Mouse (Mus musculus) intestine, embryonic 15.5 days (tissue): ENCODE results near the gene S100b. TPM values are rescaled to one million over a fixed set of nuclear protein-coding genes. Genes with fewer than 3 reads are reported as not detected.

Source experiments
- ATAC-seq: fragments of 200-750 bp; cut with Nextera tagmentation; 2 replicates; pipeline ENCODE4 v1.8.0; 2017; ENCODE audit warnings: moderate TSS enrichment, moderate library complexity
- H3K27ac ChIP-seq: fragments of 300-500 bp; sonication (generic); 2 replicates; pipeline ENCODE4 v1.5.1; 2015; ENCODE audit warnings: mild to moderate bottlenecking, inconsistent platforms
- H3K27me3 ChIP-seq: fragments of 300-500 bp; sonication (generic); replicated peaks from 2 replicates; pipeline ENCODE4 v1.6.1; 2015; ENCODE audit warnings: inconsistent platforms
- H3K36me3 ChIP-seq: fragments of 300-500 bp; sonication (generic); 2 replicates; pipeline ENCODE4 v1.6.1; 2015; ENCODE audit warnings: inconsistent platforms
- H3K4me1 ChIP-seq: fragments of 300-500 bp; sonication (generic); replicated peaks from 2 replicates; pipeline ENCODE4 v1.6.1; 2015; ENCODE audit warnings: inconsistent platforms
- H3K4me2 ChIP-seq: fragments of 300-500 bp; sonication (generic); replicated peaks from 2 replicates; pipeline ENCODE4 v1.6.1; 2015; ENCODE audit warnings: mild to moderate bottlenecking, inconsistent platforms
- H3K4me3 ChIP-seq: fragments of 300-500 bp; sonication (generic); replicated peaks from 2 replicates; pipeline ENCODE4 v1.5.1; 2015; ENCODE audit warnings: inconsistent platforms
- H3K9ac ChIP-seq: fragments of 300-500 bp; sonication (generic); 2 replicates; pipeline ENCODE4 v1.6.1; 2015; ENCODE audit warnings: inconsistent platforms
- H3K9me3 ChIP-seq: fragments of 300-500 bp; sonication (generic); 2 replicates; pipeline ENCODE4 v1.6.1; 2016; ENCODE audit warnings: inconsistent platforms
- WGBS: fragments of 180-500 bp; shearing (Covaris S2); methylation state at CpG from one replicate; pipeline ENCODE4 v1.1.7; 2015; 5-methylcytosine and 5-hydroxymethylcytosine counted together
- polyA plus RNA-seq: library from polyadenylated mRNA; unstranded; fragments of >200 nt; fragmentation: Nextera tagmentation; extraction: Ambion mirVana; gene quantifications from 2 replicates; pipeline ENCODE4 v1.2.1, GENCODE M21; 2015

S100b gene
- polyA plus RNA-seq, 1 experiment from 2014 or later: 2.2 TPM

DNA sequence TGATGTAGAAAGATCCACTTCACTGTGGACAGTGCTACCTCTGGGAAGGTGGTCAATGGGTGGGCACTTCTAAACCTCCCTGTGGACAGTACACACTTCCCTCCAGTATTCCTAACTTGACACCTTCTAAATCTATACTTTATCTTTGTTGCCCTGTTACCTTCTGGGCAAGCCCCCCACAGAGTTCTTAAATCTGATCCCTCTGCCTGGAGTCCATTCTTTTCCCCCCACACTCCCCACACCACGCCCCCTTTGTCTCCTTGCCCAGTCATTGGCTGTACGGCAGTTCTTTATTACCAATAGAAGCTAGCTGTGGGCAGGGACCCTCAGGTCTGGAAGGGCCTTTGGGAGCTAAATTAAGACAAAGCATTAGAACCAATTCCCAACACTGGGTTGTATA, 8.5 kb upstream of the S100b start:
- no peaks in the 10 kb centered on the region for H3K36me3 ChIP-seq
- H3K9ac ChIP-seq: no peak overlapping the region
- 86% methylated on average over 2 of the region's 2 CpGs for WGBS
- no peaks in the 10 kb centered on the region for H3K27me3 ChIP-seq
- no peaks in the 10 kb centered on the region for H3K9me3 ChIP-seq
- no peaks in the 10 kb centered on the region for H3K4me1 ChIP-seq
- no peak overlapping the region for H3K4me2 ChIP-seq
- no peak overlapping the region for H3K4me3 ChIP-seq
- no peak overlapping the region for H3K27ac ChIP-seq
- no peak for ATAC-seq

- no peaks in the 10 kb centered on the region for H3K36me3 ChIP-seq
- H3K9ac ChIP-seq: no peak overlapping the region
- H3K27ac ChIP-seq: no peak overlapping the region
- H3K4me3 ChIP-seq: no peak overlapping the region
- no peaks in the 10 kb centered on the region for H3K27me3 ChIP-seq
- no peak for ATAC-seq
- H3K4me1 ChIP-seq: no peaks in the 10 kb centered on the region
- H3K4me2 ChIP-seq: no peak overlapping the region
- H3K9me3 ChIP-seq: no peaks in the 10 kb centered on the region
- 35% methylated on average over 4 of the region's 4 CpGs for WGBS
Measured at GRCm38 (mm10) chr10:76246601-76247000, 7.1 kb upstream of the S100b start.

DNA sequence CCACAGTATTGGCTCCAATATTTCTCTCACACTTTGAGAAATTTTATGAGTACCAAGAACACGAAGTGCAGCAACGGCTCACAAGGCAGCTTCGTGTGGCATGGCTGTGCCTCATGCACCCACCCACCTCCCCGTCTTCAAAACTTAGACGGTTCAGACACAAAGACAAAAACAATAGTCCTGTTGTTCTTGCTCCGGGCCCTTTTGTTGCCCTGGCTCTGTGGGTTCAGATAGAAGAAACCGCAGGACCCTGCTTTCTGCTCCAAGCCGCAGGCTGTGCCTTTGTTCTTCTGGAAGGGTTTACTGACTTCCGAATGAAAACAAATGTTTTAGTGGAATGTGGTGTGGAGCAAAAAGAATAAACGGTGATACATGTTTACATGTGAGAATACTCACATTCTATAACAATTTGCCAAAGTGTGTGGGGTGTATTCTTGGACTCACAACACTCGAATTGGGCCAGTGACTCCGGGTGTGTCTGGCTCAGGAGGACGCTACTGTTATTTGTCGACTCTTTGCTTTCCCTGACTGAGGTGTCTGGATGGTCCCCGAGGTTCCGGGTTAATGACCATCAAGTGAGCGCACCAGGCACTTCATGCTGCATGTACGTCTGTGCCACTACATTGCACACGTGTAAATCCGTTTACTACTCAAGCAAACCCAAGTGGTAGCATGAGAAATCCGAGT, 5.5 kb upstream of the S100b start:
- H3K9ac ChIP-seq: no peak overlapping the region
- H3K4me3 ChIP-seq: no peak overlapping the region
- ATAC-seq: no peak
- no peaks in the 10 kb centered on the region for H3K9me3 ChIP-seq
- no peaks in the 10 kb centered on the region for H3K36me3 ChIP-seq
- H3K27ac ChIP-seq: no peak overlapping the region
- peaks cover under 1% of the 10 kb centered on the region; the same call in 1 of the 2 replicates for H3K4me1 ChIP-seq
- H3K4me2 ChIP-seq: no peak overlapping the region
- 69% methylated on average over 21 of the region's 21 CpGs for WGBS
- H3K27me3 ChIP-seq: no peaks in the 10 kb centered on the region

DNA sequence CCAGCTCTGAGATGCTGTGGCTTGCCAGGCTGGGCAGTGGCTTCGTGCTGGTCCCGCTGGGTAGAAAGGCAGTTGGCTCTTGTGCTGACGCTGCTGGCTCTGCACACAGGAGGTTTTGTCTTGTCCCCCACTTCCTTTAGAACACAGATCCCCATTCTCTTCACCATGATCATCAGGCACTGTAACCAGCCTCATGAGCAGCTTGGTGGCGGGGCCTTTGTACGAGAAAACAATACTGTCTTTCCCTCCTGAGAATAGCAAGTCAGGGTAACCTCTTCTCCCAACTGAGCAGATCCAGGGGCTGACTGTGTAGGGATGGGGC, 5.0 kb upstream of the S100b start:
- Histone ChIP-seq H3K4me1 (peaks cover 4% of the 10 kb centered on the region), H3K9me3 (no peaks in the 10 kb centered on the region), H3K4me2 (no peak overlapping the region), H3K27me3 (no peaks in the 10 kb centered on the region), H3K36me3 (no peaks in the 10 kb centered on the region), H3K27ac (no peak overlapping the region), H3K9ac (no peak overlapping the region), H3K4me3 (no peak overlapping the region)
- WGBS: 83% methylated on average over 5 of the region's 5 CpGs
- no peak for ATAC-seq

DNA sequence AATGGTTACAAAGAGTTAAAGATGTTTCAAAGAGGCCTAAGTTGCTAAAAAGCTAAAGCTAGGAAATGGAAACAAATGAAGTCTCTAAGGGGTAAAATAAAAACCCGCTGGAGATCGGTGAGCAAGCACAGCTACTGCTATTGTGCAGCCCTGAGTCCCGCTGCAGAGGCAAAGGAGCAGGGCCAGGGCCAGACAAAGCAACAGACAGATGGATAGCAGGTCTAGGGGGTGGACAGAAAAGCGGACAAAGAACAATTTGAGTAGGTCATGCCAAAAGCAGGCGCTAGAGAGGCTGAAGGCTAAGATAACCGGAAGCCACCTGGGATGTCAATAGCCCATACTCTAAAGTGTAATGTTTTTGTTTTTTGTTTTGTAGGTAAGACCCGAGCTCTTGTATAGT, 2.8 kb upstream of the S100b start:
- Histone ChIP-seq H3K4me2 (no peak overlapping the region), H3K4me3 (no peak overlapping the region), H3K36me3 (no peaks in the 10 kb centered on the region), H3K27me3 (no peaks in the 10 kb centered on the region), H3K9ac (no peak overlapping the region), H3K27ac (no peak overlapping the region), H3K4me1 (peaks cover 4% of the 10 kb centered on the region), H3K9me3 (no peaks in the 10 kb centered on the region)
- WGBS: 79% methylated on average over 7 of the region's 7 CpGs
- no peak for ATAC-seq

DNA sequence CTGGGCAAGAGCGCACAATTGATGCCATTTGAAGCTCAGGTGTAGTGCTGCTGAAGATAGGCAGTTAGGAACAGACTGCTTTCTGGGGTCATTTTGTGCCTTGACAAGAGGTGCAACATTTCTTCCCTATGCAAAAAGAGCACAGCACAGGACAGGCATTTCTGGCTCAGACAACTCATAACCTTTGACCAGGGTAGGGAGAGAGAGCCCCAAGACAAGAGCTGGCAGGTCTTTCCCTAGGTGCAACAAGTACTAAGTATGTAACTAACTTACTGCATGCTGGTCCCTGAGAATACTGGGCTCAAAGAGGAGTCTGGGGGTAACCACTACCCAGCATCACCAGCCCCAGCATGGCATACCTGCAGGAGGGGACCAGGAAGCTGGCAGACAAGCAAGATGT, 574 bp upstream of the S100b start:
- Histone ChIP-seq H3K27ac (no peak overlapping the region), H3K36me3 (no peaks in the 10 kb centered on the region), H3K27me3 (no peaks in the 10 kb centered on the region), H3K4me3 (no peak overlapping the region), H3K4me1 (peaks cover 4% of the 10 kb centered on the region), H3K9ac (no peak overlapping the region), H3K9me3 (no peaks in the 10 kb centered on the region), H3K4me2 (0 out of 2 replicates have a peak overlapping the region, but pooled peaks have one; percentile 14)
- WGBS: 97% methylated on average over 1 of the region's 1 CpGs
- ATAC-seq: peak; percentile 68; the same call in 1 of the 2 replicates

- no peak overlapping the region for H3K27ac ChIP-seq
- no peak overlapping the region for H3K4me3 ChIP-seq
- WGBS: 72% methylated on average over 6 of the region's 6 CpGs
- no peaks in the 10 kb centered on the region for H3K36me3 ChIP-seq
- peaks cover 4% of the 10 kb centered on the region for H3K4me1 ChIP-seq
- H3K4me2 ChIP-seq: no peak overlapping the region
- H3K9ac ChIP-seq: no peak overlapping the region
- H3K9me3 ChIP-seq: no peaks in the 10 kb centered on the region
- no peak for ATAC-seq
- H3K27me3 ChIP-seq: no peaks in the 10 kb centered on the region
Measured at GRCm38 (mm10) chr10:76255617-76256016, 2.0 kb downstream of the S100b start.

DNA sequence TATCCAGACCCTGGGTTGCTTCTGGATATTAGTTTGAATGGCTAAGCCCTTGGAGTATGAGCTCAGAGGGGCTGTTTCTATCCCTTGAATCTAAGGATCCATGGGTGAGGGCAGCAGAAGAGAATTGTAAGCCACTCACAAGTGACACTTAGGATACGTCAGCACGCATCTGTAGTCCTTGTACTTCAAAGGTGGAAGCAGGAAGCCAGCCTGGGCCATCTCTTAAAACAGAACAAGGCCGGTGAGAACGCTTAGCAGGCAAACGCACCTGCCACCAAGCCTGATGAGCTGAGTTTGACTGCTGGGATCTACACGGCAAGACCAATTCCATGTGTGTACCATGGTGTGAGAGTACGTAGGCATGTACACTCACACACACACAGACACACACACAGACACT, 3.6 kb downstream of the S100b start:
- Histone ChIP-seq H3K4me3 (no peak overlapping the region), H3K27me3 (no peaks in the 10 kb centered on the region), H3K4me1 (peaks cover 4% of the 10 kb centered on the region), H3K9me3 (no peaks in the 10 kb centered on the region), H3K27ac (no peak overlapping the region), H3K36me3 (no peaks in the 10 kb centered on the region; the same call in 1 of the 2 replicates), H3K4me2 (no peak overlapping the region), H3K9ac (no peak overlapping the region)
- no peak for ATAC-seq
- WGBS: 89% methylated on average over 7 of the region's 7 CpGs

DNA sequence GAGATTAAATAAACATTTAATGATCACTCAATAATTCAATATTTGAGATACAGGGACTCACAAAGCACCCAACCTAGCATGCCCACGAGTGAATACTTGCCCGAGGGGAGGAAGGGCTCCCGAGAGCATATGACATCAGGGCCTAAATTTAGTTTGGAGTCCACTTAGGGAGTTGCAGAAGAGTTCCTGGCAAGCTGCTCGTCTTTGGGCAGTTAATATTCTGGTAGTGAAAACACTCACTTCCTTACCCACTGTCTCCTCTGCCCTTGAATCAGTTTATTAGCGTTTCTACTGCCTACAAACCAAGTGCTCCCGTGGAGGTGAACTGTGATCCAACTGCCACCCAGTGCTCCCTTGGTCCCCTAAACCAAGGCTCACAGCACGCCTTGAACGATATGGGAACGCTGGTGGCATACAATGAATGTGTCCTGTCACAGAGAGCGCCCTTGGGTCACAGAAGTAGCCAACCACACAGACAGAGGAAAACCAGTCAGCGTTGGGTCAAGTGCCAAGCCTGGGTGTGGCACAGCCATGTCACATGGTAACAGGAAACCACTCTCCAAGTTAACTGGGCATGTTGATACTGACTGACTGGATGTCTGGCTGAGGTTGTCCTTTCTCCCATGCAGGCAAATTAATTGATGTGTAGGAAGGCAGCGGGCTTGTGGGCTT, 4.2 kb downstream of the S100b start:
- Histone ChIP-seq H3K4me1 (peaks cover 4% of the 10 kb centered on the region), H3K9me3 (no peaks in the 10 kb centered on the region), H3K27ac (no peak overlapping the region), H3K36me3 (no peaks in the 10 kb centered on the region; the same call in 1 of the 2 replicates), H3K27me3 (no peaks in the 10 kb centered on the region), H3K9ac (no peak overlapping the region), H3K4me3 (no peak overlapping the region), H3K4me2 (no peak overlapping the region)
- ATAC-seq: no peak
- WGBS: 70% methylated on average over 12 of the region's 12 CpGs

DNA sequence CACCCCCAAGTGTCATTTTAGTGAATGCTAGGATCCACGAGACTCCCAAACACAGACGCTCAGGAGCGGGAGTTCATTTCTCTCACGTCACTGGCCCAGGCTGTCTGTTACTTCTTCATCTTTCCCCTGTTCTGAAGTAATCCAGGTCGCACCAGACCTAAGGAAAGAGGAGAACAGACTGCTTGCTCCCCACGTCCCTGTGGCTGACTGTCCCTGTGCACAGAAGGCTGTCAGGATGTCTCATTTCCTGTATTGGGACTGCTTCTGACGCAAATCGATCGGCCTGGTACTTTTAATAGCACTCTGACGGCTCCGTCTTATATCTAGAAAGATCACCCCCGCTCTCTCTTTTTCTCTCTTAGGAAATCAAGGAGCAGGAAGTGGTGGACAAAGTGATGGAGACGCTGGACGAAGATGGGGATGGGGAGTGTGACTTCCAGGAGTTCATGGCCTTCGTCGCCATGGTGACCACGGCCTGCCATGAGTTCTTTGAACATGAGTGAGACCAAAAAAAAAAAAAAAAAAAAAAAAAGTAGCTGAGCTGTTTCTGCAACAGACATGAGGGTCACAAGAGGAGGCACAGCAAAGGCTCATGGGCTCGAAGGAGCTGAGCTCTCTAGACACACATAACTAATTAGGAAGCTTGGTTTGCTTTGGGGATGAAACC, 6.0 kb downstream of the S100b start:
- H3K4me2 ChIP-seq: no peak overlapping the region
- no peak overlapping the region for H3K9ac ChIP-seq
- H3K27ac ChIP-seq: no peak overlapping the region
- no peaks in the 10 kb centered on the region for H3K27me3 ChIP-seq
- H3K36me3 ChIP-seq: no peaks in the 10 kb centered on the region; the same call in 1 of the 2 replicates
- no peak overlapping the region for H3K4me3 ChIP-seq
- no peak for ATAC-seq
- 66% methylated on average over 18 of the region's 18 CpGs for WGBS
- H3K4me1 ChIP-seq: no peaks in the 10 kb centered on the region
- no peaks in the 10 kb centered on the region for H3K9me3 ChIP-seq

DNA sequence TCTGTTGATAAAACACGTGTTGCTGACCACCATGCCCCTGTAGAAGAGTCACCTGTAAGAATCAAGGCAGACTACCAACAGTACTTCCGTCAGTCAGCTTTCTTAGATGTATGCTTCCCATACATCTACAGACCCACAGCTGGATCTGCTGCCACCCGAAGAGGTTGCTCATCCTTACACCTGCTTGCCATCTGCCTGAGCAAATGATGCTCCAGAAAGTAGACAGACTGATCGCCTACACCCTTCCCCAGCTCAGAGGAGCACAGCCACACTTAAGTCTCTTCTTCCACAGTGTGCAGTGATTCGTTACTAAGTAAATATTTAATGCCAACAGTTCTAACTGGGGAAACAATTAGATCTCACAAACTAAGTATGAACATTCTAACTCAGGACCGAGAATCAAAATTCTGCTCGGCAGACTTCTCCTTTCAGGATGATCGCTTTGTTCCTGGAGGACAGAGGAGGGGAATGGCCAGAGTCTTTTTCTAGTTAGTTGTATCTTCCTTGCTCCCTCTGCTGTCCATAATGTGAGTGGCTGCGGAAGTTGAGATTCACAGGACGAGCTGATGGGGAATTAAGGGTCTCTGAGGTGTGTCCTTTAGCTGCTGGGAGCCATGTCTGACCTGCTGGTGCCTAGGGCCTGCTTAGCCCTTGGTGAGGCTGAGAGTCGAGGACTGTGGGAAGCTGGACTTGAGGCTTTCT, 6.9 kb downstream of the S100b start:
- no peak overlapping the region for H3K4me3 ChIP-seq
- no peaks in the 10 kb centered on the region for H3K9me3 ChIP-seq
- H3K27me3 ChIP-seq: no peaks in the 10 kb centered on the region
- no peaks in the 10 kb centered on the region for H3K4me1 ChIP-seq
- H3K36me3 ChIP-seq: no peaks in the 10 kb centered on the region; the same call in 1 of the 2 replicates
- no peak overlapping the region for H3K27ac ChIP-seq
- no peak overlapping the region for H3K4me2 ChIP-seq
- no peak for ATAC-seq
- no peak overlapping the region for H3K9ac ChIP-seq
- WGBS: 52% methylated on average over 11 of the region's 11 CpGs

DNA sequence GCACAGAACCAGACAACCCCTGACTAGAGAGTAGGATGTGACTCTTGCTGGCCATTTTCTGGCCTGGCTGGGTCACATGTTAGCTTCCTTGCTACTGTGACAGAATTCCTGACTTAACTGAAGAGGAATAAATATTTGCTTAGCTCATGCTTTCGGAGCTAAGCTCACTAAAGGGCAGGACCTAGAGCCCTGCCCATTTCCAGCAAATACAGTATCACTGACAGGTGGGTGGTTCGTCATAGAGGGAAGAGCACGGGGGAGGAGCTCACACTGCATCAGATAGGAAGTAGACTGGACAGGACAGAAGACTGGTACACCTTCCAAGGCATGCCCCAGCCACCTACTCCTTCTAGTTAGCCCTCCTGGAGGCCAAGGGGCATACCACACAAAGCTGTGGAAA, 7.8 kb downstream of the S100b start:
- H3K36me3 ChIP-seq: no peaks in the 10 kb centered on the region; the same call in none of the 2 replicates
- WGBS: 50% methylated on average over 3 of the region's 3 CpGs
- no peak overlapping the region for H3K4me2 ChIP-seq
- H3K9me3 ChIP-seq: no peaks in the 10 kb centered on the region
- H3K27me3 ChIP-seq: no peaks in the 10 kb centered on the region
- no peaks in the 10 kb centered on the region for H3K4me1 ChIP-seq
- peak; percentile 79 for ATAC-seq
- no peak overlapping the region for H3K27ac ChIP-seq
- no peak overlapping the region for H3K9ac ChIP-seq
- no peak overlapping the region for H3K4me3 ChIP-seq
